ENCODE assay signal across 16 mouse cellular contexts in the genomic region with DNA sequence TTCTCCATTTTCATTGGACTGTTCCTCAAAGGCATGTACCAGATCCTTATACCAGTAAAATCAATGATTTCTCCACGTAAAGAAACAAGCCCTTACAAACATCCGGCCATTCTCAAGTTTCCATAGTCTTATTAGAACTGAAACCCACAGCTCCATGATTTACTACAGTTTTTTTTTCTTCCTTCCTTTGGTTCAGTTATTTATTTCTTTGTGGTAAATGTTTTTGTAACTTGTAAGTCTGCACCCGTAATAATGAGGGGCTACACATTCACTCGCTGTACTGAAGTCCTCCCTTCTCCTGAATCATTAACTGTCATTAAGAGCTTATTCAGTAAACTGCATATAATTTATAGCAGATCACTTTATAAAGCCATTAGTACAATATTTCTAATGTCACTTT.
"Had no signal": no experiment of that assay in that cellular context is flagged by ENCODE, and none has a peak within 500 bp of the region (broad histone marks: within the 10 kb centered on the region; RNA-seq: fewer than 3 reads in every experiment).

No protein-coding gene starts in this region.

- H3K4me2 ChIP-seq: neural tube, embryonic 13.5 days; neural tube, embryonic 15.5 days; stomach, embryonic 15.5 days had no signal

- H3K9me3 ChIP-seq: neural tube, embryonic 13.5 days; neural tube, embryonic 15.5 days; stomach, embryonic 15.5 days had no signal

- H3K9ac ChIP-seq: neural tube, embryonic 13.5 days; neural tube, embryonic 15.5 days; stomach, embryonic 15.5 days had no signal

- H3K4me3 ChIP-seq: neural tube, embryonic 13.5 days; neural tube, embryonic 15.5 days; stomach, embryonic 15.5 days had no signal

- H3K4me1 ChIP-seq: neural tube, embryonic 13.5 days; neural tube, embryonic 15.5 days; stomach, embryonic 15.5 days had no signal

- H3K27ac ChIP-seq: neural tube, embryonic 13.5 days; neural tube, embryonic 15.5 days; stomach, embryonic 15.5 days; stomach, postnatal 0 days had no signal

- H3K27me3 ChIP-seq: neural tube, embryonic 13.5 days; neural tube, embryonic 15.5 days; stomach, embryonic 15.5 days had no signal

- DNase-seq: retina, postnatal 1 day; right cerebral cortex, adult 18-20 months; right cerebral cortex, postnatal 14 days; right cerebral cortex, postnatal 25 days; right cerebral cortex, postnatal 4 days; spleen, adult 18-20 months; thymus, adult 18-20 months; thymus, adult 2 months; thymus, postnatal 14 days; thymus, postnatal 25 days; thymus, postnatal 36 days; thymus, postnatal 4 days had no signal

- H3K36me3 ChIP-seq: neural tube, embryonic 13.5 days; neural tube, embryonic 15.5 days; stomach, embryonic 15.5 days had no signal
